Comparison of ENCODE assay signal across 9 mouse cellular contexts in the genomic region with DNA sequence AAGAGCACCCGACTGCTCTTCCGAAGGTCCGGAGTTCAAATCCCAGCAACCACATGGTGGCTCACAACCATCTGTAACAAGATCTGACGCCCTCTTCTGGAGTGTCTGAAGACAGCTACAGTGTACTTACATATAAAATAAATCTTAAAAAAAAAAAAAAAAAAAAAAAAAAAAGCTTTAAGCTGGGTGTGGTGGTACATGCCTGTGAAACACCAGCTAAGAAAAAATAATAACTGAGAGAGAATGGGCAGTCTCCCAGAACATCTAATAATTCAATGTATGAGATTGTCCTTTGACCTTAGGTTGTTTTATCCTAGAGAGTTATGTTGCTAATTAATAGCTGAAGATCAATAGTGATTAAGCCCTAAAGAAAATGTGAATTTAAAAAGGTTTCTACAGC. TPM values are rescaled to one million over a fixed set of nuclear protein-coding genes. Genes with fewer than 3 reads are reported as not detected.
"Had no signal": no experiment of that assay in that cellular context is flagged by ENCODE, and none has a peak within 500 bp of the region (broad histone marks: within the 10 kb centered on the region; RNA-seq: fewer than 3 reads in every experiment).

No protein-coding gene starts in this region.

RNA-seq across cellular contexts. Expression of a gene that starts 32.0 kb away (rescaled TPM):
- total RNA-seq: neutrophil, adult 5-6 weeks had no signal
- polyA plus RNA-seq: neural tube, embryonic 13.5 days; neural tube, embryonic 14.5 days; neural tube, embryonic 15.5 days; small intestine, adult 2 months; stomach, embryonic 14.5 days; stomach, postnatal 0 days; thymus, adult 2 months; urinary bladder, adult 2 months had no signal
